Mouse (Mus musculus): ENCODE results near the gene Arl6ip1. TPM values are rescaled to one million over a fixed set of nuclear protein-coding genes. Genes with fewer than 3 reads are reported as not detected.

Arl6ip1 gene
- total and polyA plus RNA-seq, 3 experiments: 89.7 to 199 (median 188) TPM

DNA sequence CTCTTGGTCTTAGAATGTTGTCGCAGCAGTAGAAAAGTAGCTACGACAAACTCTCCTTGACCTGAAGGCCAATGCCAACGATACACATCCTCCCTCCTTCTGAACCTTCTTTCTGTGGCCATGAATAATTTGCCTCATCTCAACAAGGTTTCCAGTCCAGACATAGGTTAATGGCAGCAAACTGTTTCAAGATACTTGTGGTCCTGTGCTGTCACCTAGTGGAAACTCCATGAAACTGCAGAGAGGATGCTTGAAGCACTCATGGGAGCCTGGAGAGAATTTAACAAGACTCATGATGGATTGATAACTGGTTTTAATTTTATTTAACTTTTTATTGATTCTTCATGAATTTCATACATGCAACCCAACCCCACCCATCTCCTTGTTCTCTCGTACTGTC, 27.2 kb downstream of the Arl6ip1 start:
- Histone ChIP-seq H3K9ac (ENCODE audit: control insufficient read depth, low read depth, low read length, poor library complexity, severe bottlenecking) (no peak overlapping the region), H3K27me3 (ENCODE audit: control insufficient read depth in 1 of 2, insufficient read depth in 2 of 2, low read length in 2 of 2) (no peaks in the 10 kb centered on the region; a peak in 1 of 4 replicates), H3K79me2 (ENCODE audit: control insufficient read depth, insufficient read depth, low read length, poor library complexity) (no peaks in the 10 kb centered on the region), H3K27ac (ENCODE audit: control insufficient read depth, low read depth, low read length) (no peak overlapping the region), H3K4me1 (ENCODE audit: control insufficient read depth in 1 of 2, insufficient read depth in 2 of 2, low read length in 2 of 2) (peaks cover 0 to 18% of the 10 kb centered on the region in 2 experiments; a peak in 2 of 4 replicates), H3K9me3 (replicated peaks; ENCODE audit: insufficient read depth, low read length) (no peaks in the 10 kb centered on the region), H3K36me3 (ENCODE audit: control insufficient read depth in 1 of 2, insufficient read depth in 2 of 2, low read length in 2 of 2) (peaks cover 2 to 27% of the 10 kb centered on the region in 2 experiments; a peak in 3 of 4 replicates), H3K4me3 (ENCODE audit: control insufficient read depth in 1 of 2, insufficient read depth in 1 of 2, low read depth in 2 of 2, low read length in 2 of 2) (no peak overlapping the region)
- DNase-seq (ENCODE audit: low read depth, low spot score): peak; percentile 86
- TF ChIP-seq BHLHE40 (IDR thresholded peaks at IDR 0.05; ENCODE audit: borderline replicate concordance, low read depth, low read length): no peak
- peak; percentile 22; the same call in 1 of the 2 replicates for TF ChIP-seq SIN3A (IDR thresholded peaks at IDR 0.05; ENCODE audit: low read length)
- TF ChIP-seq MXI1 (IDR thresholded peaks at IDR 0.05; ENCODE audit: low read depth, low read length): no peak
- TF ChIP-seq JUND (IDR thresholded peaks at IDR 0.05; ENCODE audit: low read depth, low read length): no peak
- peak; percentile 79 for TF ChIP-seq SMC3 (IDR thresholded peaks at IDR 0.05; ENCODE audit: low read depth, low read length)
- peak; percentile 75 for TF ChIP-seq ZC3H11A (IDR thresholded peaks at IDR 0.05; ENCODE audit: low read depth, low read length)
- no peak for TF ChIP-seq ZNF384 (IDR thresholded peaks at IDR 0.05; ENCODE audit: low read depth, low read length)
- peak; percentile 57 to 95 (median 81) for TF ChIP-seq CTCF (IDR thresholded peaks at IDR 0.05 in 2 of 3, conservative IDR thresholded peaks at IDR 0.05 in 1 of 3; ENCODE audit: control insufficient read depth in 1 of 3, insufficient read depth in 1 of 3, low read depth in 2 of 3, low read length in 3 of 3, poor library complexity in 1 of 3, severe bottlenecking in 1 of 3)
- TF ChIP-seq CHD1 (IDR thresholded peaks at IDR 0.05; ENCODE audit: low read depth, low read length): no peak
- no peak for TF ChIP-seq NRF1 (IDR thresholded peaks at IDR 0.05; ENCODE audit: insufficient read depth, low read depth, low read length, poor library complexity, severe bottlenecking)
- no peak for TF ChIP-seq HCFC1 (IDR thresholded peaks at IDR 0.05; ENCODE audit: low read depth, low read length)
- no peak for TF ChIP-seq TAL1 (IDR thresholded peaks at IDR 0.05; ENCODE audit: low read length)
- no peak for TF ChIP-seq UBTF (IDR thresholded peaks at IDR 0.05; ENCODE audit: borderline replicate concordance, insufficient read depth, low read depth, low read length)
- peak; percentile 88 for TF ChIP-seq RAD21 (IDR thresholded peaks at IDR 0.05; ENCODE audit: low read depth, low read length)
- no peak for TF ChIP-seq ZMIZ1 (IDR thresholded peaks at IDR 0.05; ENCODE audit: low read depth, low read length)
- no peak for TF ChIP-seq POLR2AphosphoS2 (IDR thresholded peaks at IDR 0.05; ENCODE audit: low read length)
- no peak for TF ChIP-seq MYB (IDR thresholded peaks at IDR 0.05; ENCODE audit: low read depth, low read length)
- no peak for TF ChIP-seq ETS1 (IDR thresholded peaks at IDR 0.05; ENCODE audit: low read depth, low read length)

DNA sequence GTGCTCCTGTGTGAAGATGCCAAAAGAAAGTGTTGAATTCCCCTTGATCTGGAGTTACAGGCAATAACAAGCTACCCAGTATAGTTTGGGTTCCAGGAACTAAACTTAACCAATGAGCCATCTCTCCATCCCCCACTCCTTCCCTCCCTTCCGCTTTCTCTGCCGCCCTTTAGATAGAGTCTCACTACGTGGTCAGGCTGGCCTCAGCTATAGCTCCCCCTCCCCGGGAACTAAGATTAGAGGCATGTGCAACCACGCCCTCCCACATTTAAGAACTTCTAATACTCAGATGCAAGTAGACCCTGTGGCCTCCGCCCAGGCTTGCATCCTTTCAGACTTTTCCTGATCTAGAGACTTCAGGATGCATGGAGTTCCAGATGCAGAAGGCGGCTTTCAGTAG, 31.8 kb downstream of the Arl6ip1 start:
- no peak for DNase-seq (ENCODE audit: low read depth, low spot score)
- H3K79me2 ChIP-seq (ENCODE audit: control insufficient read depth, insufficient read depth, low read length, poor library complexity): no peaks in the 10 kb centered on the region
- no peaks in the 10 kb centered on the region for H3K36me3 ChIP-seq (ENCODE audit: control insufficient read depth in 1 of 2, insufficient read depth in 2 of 2, low read length in 2 of 2)
- no peak overlapping the region for H3K4me3 ChIP-seq (ENCODE audit: control insufficient read depth in 1 of 2, insufficient read depth in 1 of 2, low read depth in 2 of 2, low read length in 2 of 2)
- H3K4me1 ChIP-seq (ENCODE audit: control insufficient read depth in 1 of 2, insufficient read depth in 2 of 2, low read length in 2 of 2): no peaks in the 10 kb centered on the region; a peak in 1 of 4 replicates
- no peak overlapping the region for H3K9ac ChIP-seq (ENCODE audit: control insufficient read depth, low read depth, low read length, poor library complexity, severe bottlenecking)
- TF ChIP-seq MYC (IDR thresholded peaks at IDR 0.05; ENCODE audit: low read depth, low read length): no peak
- no peak for TF ChIP-seq USF2 (IDR thresholded peaks at IDR 0.05; ENCODE audit: borderline replicate concordance in 1 of 2, insufficient read depth in 1 of 2, low read depth in 1 of 2, low read length in 2 of 2)
- no peak for TF ChIP-seq MEF2A (IDR thresholded peaks at IDR 0.05; ENCODE audit: extremely low read depth, insufficient replicate concordance, low read depth, low read length, poor library complexity, severe bottlenecking)
- no peak for TF ChIP-seq RAD21 (IDR thresholded peaks at IDR 0.05; ENCODE audit: low read depth, low read length)
- no peak for TF ChIP-seq MAZ (IDR thresholded peaks at IDR 0.05; ENCODE audit: low read depth, low read length)
- no peak for TF ChIP-seq CHD2 (IDR thresholded peaks at IDR 0.05; ENCODE audit: low read length)
- no peak for TF ChIP-seq JUND (IDR thresholded peaks at IDR 0.05; ENCODE audit: low read depth, low read length)
- TF ChIP-seq ETS1 (IDR thresholded peaks at IDR 0.05; ENCODE audit: low read depth, low read length): no peak
- TF ChIP-seq GABPA (IDR thresholded peaks at IDR 0.05; ENCODE audit: low read depth, low read length): no peak
- TF ChIP-seq USF1 (IDR thresholded peaks at IDR 0.05; ENCODE audit: low read depth, low read length): no peak
- no peak for TF ChIP-seq EP300 (IDR thresholded peaks at IDR 0.05; ENCODE audit: low read depth in 1 of 2, low read length in 2 of 2)
- no peak for TF ChIP-seq TAL1 (IDR thresholded peaks at IDR 0.05; ENCODE audit: low read length)
- no peak for TF ChIP-seq HCFC1 (IDR thresholded peaks at IDR 0.05; ENCODE audit: low read depth, low read length)
- TF ChIP-seq POLR2A (IDR thresholded peaks at IDR 0.05; ENCODE audit: control insufficient read depth in 1 of 2, insufficient read depth in 1 of 2, low read depth in 1 of 2, low read length in 2 of 2, poor library complexity in 1 of 2): no peak
- TF ChIP-seq CTCF (IDR thresholded peaks at IDR 0.05 in 2 of 3, conservative IDR thresholded peaks at IDR 0.05 in 1 of 3; ENCODE audit: control insufficient read depth in 1 of 3, insufficient read depth in 1 of 3, low read depth in 2 of 3, low read length in 3 of 3, poor library complexity in 1 of 3, severe bottlenecking in 1 of 3): no peak
- H3K27ac ChIP-seq (ENCODE audit: control insufficient read depth, low read depth, low read length): no peak overlapping the region
- no peaks in the 10 kb centered on the region; a peak in 1 of 4 replicates for H3K27me3 ChIP-seq (ENCODE audit: control insufficient read depth in 1 of 2, insufficient read depth in 2 of 2, low read length in 2 of 2)
- H3K9me3 ChIP-seq (replicated peaks; ENCODE audit: insufficient read depth, low read length): no peaks in the 10 kb centered on the region
